Mouse (Mus musculus) myocyte (in vitro differentiated cells): Measurements from ENCODE around the gene Cks1b. TPM values are rescaled to one million over a fixed set of nuclear protein-coding genes. Genes with fewer than 3 reads are reported as not detected.
"Not testable (repeated sequence)": the region's sequence is repeated elsewhere in the genome, so short reads cannot be mapped to it uniquely, and the experiment has no call there.

Experiments
- H3K27me3 ChIP-seq: one replicate; pipeline ENCODE4 v1.6.1; 2011; ENCODE audit not compliant: control insufficient read depth, insufficient read depth, insufficient read length
- H3K36me3 ChIP-seq: one replicate; pipeline ENCODE4 v1.6.1; 2011; ENCODE audit not compliant: control insufficient read depth, insufficient read depth
- H3K4me2 ChIP-seq: one replicate; pipeline ENCODE4 v1.6.1; 2011; ENCODE audit warnings: low read depth, control low read depth
- H3K4me3 ChIP-seq: one replicate; pipeline ENCODE4 v1.5.1; 2011; ENCODE audit warnings: mild to moderate bottlenecking, control low read depth, moderate library complexity
- H3K79me2 ChIP-seq: one replicate; pipeline ENCODE4 v1.6.1; 2011; ENCODE audit not compliant: control insufficient read depth, insufficient read depth
- H3ac ChIP-seq: one replicate; pipeline ENCODE4 v1.6.1; 2011; ENCODE audit not compliant: control insufficient read depth, insufficient read length
- CEBPB ChIP-seq: IDR thresholded peaks from 2 replicates; pipeline ENCODE4 v1.6.1; 2011; ENCODE audit warnings: mild to moderate bottlenecking, moderate library complexity; ENCODE audit not compliant: poor library complexity, insufficient read depth, severe bottlenecking
- E2F4 ChIP-seq: IDR thresholded peaks from one replicate; pipeline ENCODE4 v1.6.1; 2011; ENCODE audit warnings: mild to moderate bottlenecking, control low read depth, moderate library complexity; ENCODE audit not compliant: insufficient read depth
- MAX ChIP-seq: IDR thresholded peaks from one replicate; pipeline ENCODE4 v1.6.1; 2011; ENCODE audit warnings: low read depth, mild to moderate bottlenecking, control low read depth
- MYOD1 ChIP-seq, 3 experiments: IDR thresholded peaks; one replicate each; pipeline ENCODE4 v1.6.1; 2011; ENCODE audit warnings: control low read depth in 2 of 3, low read depth in 2 of 3, mild to moderate bottlenecking in 2 of 3, moderate library complexity in 1 of 3; ENCODE audit not compliant: insufficient read length in 2 of 3, control insufficient read depth in 1 of 3
- MYOG ChIP-seq, 3 experiments: IDR thresholded peaks; one replicate each; pipeline ENCODE4 v1.6.1; 2011; ENCODE audit warnings: control low read depth in 2 of 3, low read depth in 2 of 3, mild to moderate bottlenecking in 2 of 3; ENCODE audit not compliant: insufficient read length in 2 of 3, control insufficient read depth in 1 of 3, insufficient read depth in 1 of 3
- POLR2A ChIP-seq: IDR thresholded peaks from one replicate; pipeline ENCODE4 v1.6.1; 2011; ENCODE audit warnings: low read depth, mild to moderate bottlenecking, control low read depth, moderate library complexity; ENCODE audit not compliant: insufficient read length
- POLR2AphosphoS2 ChIP-seq: IDR thresholded peaks from one replicate; pipeline ENCODE4 v1.6.1; 2011; ENCODE audit warnings: low read depth, control low read depth; ENCODE audit not compliant: insufficient read length
- REST ChIP-seq: IDR thresholded peaks from one replicate; pipeline ENCODE4 v1.6.1; 2011; ENCODE audit warnings: mild to moderate bottlenecking, control low read depth, moderate library complexity; ENCODE audit not compliant: insufficient read depth, insufficient read length
- SRF ChIP-seq: IDR thresholded peaks from one replicate; pipeline ENCODE4 v1.6.1; 2011; ENCODE audit warnings: low read depth; ENCODE audit not compliant: control insufficient read depth, insufficient read length
- TCF12 ChIP-seq: IDR thresholded peaks from one replicate; pipeline ENCODE4 v1.6.1; 2011; ENCODE audit warnings: mild to moderate bottlenecking, control low read depth; ENCODE audit not compliant: poor library complexity, insufficient read depth, severe bottlenecking
- TCF3 ChIP-seq: IDR thresholded peaks from one replicate; pipeline ENCODE4 v1.6.1; 2011; ENCODE audit warnings: low read depth, control low read depth; ENCODE audit not compliant: insufficient read length
- USF1 ChIP-seq: IDR thresholded peaks from one replicate; pipeline ENCODE4 v1.6.1; 2011; ENCODE audit warnings: low read depth, mild to moderate bottlenecking, control low read depth, moderate library complexity
- polyA plus RNA-seq: library from polyadenylated mRNA; unstranded; fragments of >200 nt; fragmentation: generic; extraction: Trizol; gene quantifications from one replicate; pipeline ENCODE4 v1.2.1, GENCODE M21; 2012; ENCODE audit warnings: missing spikeins

Cks1b gene
- polyA plus RNA-seq, 1 experiment: 113 TPM

DNA sequence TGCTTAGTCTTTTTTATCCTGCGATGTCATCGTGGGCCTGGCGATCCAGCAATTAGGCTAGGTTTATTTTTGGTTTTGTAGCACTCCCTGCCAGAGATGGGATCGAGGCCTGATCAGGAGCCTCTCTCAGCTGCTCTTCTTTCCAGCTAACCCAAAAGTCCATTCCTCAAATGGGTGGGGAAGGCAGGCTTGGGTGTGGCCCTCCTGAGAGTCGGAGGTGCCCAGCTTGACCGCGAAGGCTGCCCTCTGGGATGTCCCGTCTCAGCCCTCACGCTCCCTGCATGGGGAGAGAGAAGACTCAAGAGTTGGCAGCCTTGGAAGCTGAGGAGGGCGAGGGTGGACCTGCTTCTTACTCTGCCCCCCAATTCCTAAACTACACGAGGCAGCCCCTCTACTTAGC, 16.3 kb upstream of the Cks1b start:
- Histone ChIP-seq H3K4me3 (no peak overlapping the region), H3K79me2 (peaks cover 46% of the 10 kb centered on the region), H3K4me2 (peak overlapping the region; percentile 49), H3K36me3 (peaks cover 9% of the 10 kb centered on the region), H3ac (no peak overlapping the region), H3K27me3 (no peaks in the 10 kb centered on the region)
- TF ChIP-seq POLR2A (peak; percentile 37), E2F4 (no peak), MYOD1 (IDR thresholded peaks at IDR 0.05; ENCODE audit: control insufficient read depth in 1 of 3, insufficient read length in 2 of 3, low read depth in 2 of 3) (peak in 1 of 3 experiments; percentile 19), MYOG (IDR thresholded peaks at IDR 0.05; ENCODE audit: control insufficient read depth in 1 of 3, insufficient read depth in 1 of 3, insufficient read length in 2 of 3, low read depth in 2 of 3) (peak in 2 of 3 experiments; percentile 62 to 77), TCF3 (no peak), SRF (no peak), USF1 (no peak), POLR2AphosphoS2 (peak; percentile 62), CEBPB (no peak), TCF12 (no peak), MAX (no peak), REST (no peak)

DNA sequence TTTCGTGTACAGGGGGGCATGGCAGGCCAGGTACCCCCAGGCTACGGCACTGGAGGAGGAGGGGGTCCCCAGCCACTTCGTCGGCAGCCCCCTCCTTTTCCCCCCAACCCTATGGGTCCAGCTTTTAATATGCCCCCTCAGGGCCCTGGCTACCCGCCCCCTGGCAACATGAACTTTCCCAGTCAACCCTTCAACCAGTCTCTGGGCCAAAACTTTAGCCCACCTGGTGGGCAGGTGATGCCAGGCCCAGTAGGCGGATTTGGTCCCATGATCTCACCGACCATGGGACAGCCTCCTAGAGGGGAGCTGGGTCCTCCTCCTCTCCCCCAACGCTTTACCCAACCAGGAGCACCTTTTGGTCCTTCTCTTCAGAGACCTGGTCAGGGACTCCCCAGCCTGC, 14.4 kb upstream of the Cks1b start:
- H3ac ChIP-seq: no peak overlapping the region
- TF ChIP-seq TCF3 (no peak), SRF (no peak), E2F4 (no peak), MAX (no peak), POLR2A (no peak)
- H3K79me2 ChIP-seq: peaks cover 35% of the 10 kb centered on the region
- H3K36me3 ChIP-seq: peaks cover 9% of the 10 kb centered on the region
- no peak overlapping the region for H3K4me2 ChIP-seq
- no peak overlapping the region for H3K4me3 ChIP-seq
- H3K27me3 ChIP-seq: no peaks in the 10 kb centered on the region

DNA sequence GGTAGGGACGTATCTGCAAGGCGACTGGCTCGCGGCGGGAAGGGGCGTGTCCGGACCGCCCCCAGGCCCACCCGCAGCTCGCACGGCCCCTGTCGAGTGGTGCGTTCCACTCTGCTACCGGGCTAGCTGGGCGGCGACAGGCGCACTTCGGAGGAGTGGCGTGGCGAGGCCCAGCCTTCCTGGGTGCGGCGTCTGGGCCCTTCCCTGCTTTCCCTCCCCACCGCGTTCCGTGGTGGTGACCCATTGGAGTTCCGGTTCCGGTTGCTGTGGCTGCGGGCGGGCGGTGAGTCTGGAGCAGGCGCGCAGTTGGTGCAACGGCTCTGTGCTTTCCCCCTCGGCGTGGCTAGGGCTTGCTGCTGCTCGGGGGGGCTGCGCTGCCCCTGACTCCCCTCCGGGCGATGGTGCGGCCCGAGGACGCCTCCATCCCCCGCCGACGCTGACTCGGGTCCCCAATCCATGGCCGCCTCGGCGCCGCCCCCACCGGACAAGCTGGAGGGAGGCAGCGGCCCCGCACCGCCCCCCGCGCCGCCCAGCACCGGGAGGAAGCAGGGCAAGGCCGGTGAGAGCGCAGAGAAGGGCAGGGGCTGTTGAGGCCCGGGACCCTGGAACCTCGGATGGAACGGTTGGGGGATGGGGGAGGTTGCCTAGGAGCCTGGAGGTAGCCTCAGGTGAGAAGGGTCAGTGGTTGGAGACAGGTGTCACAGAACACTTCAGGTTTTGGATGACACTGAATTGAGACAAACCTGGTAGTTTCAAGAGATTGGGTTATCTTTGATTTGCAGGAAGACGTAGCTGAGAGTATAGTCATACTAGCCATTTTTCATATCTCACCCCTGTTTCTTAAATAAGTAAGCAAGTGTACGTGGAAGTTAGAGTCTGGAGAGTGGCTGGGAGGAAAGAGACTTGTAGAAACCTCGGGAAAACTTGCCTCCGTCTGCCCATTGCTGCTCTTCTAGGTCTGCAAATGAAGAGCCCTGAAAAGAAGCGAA, 12.3 kb upstream of the Cks1b start, which contains the start of gene Pygo2:
Pygo2 (plus strand) TSS at position 44 of the 989 bp plus-strand sequence.
- Histone ChIP-seq H3K27me3 (no peaks in the 10 kb centered on the region), H3K79me2 (peaks cover 31% of the 10 kb centered on the region), H3K36me3 (peaks cover 15% of the 10 kb centered on the region), H3K4me2 (peak within 1 kb of the TSS; percentile 95), H3ac (peak within 1 kb of the TSS; percentile 24), H3K4me3 (peak within 1 kb of the TSS; percentile 76)
- TF ChIP-seq TCF12 (no peak), MYOD1 (IDR thresholded peaks at IDR 0.05; ENCODE audit: control insufficient read depth in 1 of 3, insufficient read length in 2 of 3, low read depth in 2 of 3) (peak in 1 of 3 experiments; percentile 1), REST (peak; percentile 13), USF1 (no peak), MYOG (IDR thresholded peaks at IDR 0.05; ENCODE audit: control insufficient read depth in 1 of 3, insufficient read depth in 1 of 3, insufficient read length in 2 of 3, low read depth in 2 of 3) (peak in 1 of 3 experiments; percentile 16), POLR2AphosphoS2 (peak; percentile 99), SRF (peak; percentile 63), POLR2A (peak; percentile 83), E2F4 (no peak)

DNA sequence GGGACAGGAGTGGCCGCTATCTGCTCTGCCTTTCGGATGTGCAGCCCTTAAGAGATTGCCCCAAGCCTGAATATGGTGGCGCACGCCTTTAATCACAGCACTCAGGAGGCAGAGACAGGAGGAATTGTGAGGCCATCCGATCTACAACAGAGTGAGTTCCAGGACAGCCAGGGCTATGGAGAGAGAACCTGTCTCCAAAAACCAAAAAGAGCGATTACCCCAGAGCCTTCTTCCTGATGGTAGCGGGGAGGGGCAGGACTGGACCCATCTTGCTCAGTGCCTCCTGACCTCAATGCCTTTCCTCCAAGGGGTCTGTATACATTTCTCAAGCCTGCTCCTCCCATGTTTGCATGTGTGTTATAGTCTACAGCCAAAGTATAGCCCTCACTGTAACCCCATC, 10.8 kb upstream of the Cks1b start:
- not testable (repeated sequence) for H3ac ChIP-seq, H3K27me3 ChIP-seq, H3K4me2 ChIP-seq, H3K4me3 ChIP-seq
- Histone ChIP-seq H3K36me3 (peaks cover 22% of the 10 kb centered on the region), H3K79me2 (peaks cover 31% of the 10 kb centered on the region)

DNA sequence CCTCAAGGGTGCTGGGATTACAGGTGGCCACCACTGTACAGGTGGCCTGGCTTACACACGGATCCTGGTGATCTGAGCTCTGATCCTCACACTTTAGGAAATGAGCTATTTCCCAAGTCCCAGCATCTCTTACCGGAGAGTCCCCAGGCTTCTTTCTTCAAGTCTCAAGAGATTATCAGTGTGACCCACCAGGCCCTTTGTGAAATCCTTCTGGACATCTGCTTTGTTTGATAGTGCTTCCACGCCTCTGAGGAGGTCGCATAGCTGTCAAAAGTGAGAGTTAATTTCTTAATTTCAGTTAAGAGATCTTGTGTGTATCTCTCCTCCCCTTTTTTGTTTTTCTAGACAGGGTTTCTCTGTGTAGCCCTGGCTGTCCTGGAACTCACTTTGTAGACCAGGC, 7.7 kb upstream of the Cks1b start:
- TF ChIP-seq REST (no peak), TCF12 (no peak), MYOG (IDR thresholded peaks at IDR 0.05; ENCODE audit: control insufficient read depth in 1 of 3, insufficient read depth in 1 of 3, insufficient read length in 2 of 3, low read depth in 2 of 3) (no peak), CEBPB (no peak), TCF3 (no peak), USF1 (no peak), SRF (no peak), MAX (no peak), E2F4 (no peak), MYOD1 (IDR thresholded peaks at IDR 0.05; ENCODE audit: control insufficient read depth in 1 of 3, insufficient read length in 2 of 3, low read depth in 2 of 3) (no peak), POLR2A (no peak), POLR2AphosphoS2 (no peak)
- Histone ChIP-seq H3K27me3 (no peaks in the 10 kb centered on the region), H3K79me2 (peaks cover 27% of the 10 kb centered on the region), H3K4me3 (no peak overlapping the region), H3K36me3 (peaks cover 19% of the 10 kb centered on the region), H3ac (no peak overlapping the region), H3K4me2 (no peak overlapping the region)
